Mouse (Mus musculus) hematopoietic stem cell, adult 5-6 weeks (primary cell): ENCODE data around the gene Erf. TPM values are rescaled to one million over a fixed set of nuclear protein-coding genes. Genes with fewer than 3 reads are reported as not detected.

Experiments used
- ATAC-seq, 2 experiments: fragments of 125-278 bp in 1 of 2; replicated peaks in 1 of 2; 2 replicates each; pipeline ENCODE4 v1.8.0; 2016 to 2017; ENCODE audit warnings: inconsistent platforms in 2 of 2, mild to moderate bottlenecking in 2 of 2, moderate number of reproducible peaks in 2 of 2, low read depth in 1 of 2, moderate TSS enrichment in 1 of 2; ENCODE audit not compliant: low FRiP score in 2 of 2, poor library complexity in 2 of 2, severe bottlenecking in 2 of 2, insufficient read depth in 1 of 2, low TSS enrichment in 1 of 2
- total RNA-seq: library from RNA; stranded (forward); fragments of 172-1452, 232-1000 nt; gene quantifications from 2 replicates; pipeline ENCODE4 v1.2.3, GENCODE M21; 2017

Gene Erf
- total RNA-seq, 1 experiment from 2014 or later = 14.1 TPM

DNA sequence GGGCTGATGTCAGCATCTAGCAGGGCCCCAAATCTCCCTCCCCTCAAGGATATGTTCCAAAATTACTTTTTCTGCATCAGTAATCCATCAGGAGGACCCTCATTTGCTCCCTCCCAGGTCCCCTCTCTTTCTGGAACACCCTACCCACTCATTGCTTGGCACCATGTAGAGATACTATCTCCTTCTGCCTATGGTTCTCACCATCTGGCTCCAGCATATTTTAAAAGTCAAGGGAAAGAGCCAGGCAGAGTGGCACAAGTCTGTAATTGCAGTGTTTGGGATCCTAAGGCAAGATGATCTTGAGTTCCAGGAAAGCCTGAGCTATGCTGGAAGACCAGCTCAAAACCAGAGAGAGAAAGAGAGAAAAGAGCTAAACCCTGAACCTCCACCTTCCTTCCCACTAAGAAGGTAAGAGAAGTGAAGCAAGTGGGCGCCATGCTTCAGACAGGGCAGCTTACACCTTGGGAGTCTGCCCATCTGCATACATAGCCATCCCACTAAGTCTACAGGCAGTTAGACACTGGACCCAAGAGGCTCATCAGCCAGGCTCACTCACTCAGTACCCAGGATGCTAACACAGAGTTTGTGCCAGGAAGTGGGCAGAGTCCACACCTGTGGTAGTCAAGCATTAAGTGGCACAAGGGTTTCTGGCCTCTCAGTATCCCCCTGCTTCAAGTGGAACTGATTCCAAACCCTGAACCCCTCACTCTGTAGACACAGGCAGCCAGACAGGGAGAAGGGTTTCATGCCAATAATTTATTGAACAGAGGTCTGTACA lies 22.8 kb downstream of the Erf start:
- ATAC-seq = no peak

GRCm38 (mm10) chr7:25222275-25222967 lies 28.1 kb downstream of the Erf start:
- no peak for ATAC-seq

DNA sequence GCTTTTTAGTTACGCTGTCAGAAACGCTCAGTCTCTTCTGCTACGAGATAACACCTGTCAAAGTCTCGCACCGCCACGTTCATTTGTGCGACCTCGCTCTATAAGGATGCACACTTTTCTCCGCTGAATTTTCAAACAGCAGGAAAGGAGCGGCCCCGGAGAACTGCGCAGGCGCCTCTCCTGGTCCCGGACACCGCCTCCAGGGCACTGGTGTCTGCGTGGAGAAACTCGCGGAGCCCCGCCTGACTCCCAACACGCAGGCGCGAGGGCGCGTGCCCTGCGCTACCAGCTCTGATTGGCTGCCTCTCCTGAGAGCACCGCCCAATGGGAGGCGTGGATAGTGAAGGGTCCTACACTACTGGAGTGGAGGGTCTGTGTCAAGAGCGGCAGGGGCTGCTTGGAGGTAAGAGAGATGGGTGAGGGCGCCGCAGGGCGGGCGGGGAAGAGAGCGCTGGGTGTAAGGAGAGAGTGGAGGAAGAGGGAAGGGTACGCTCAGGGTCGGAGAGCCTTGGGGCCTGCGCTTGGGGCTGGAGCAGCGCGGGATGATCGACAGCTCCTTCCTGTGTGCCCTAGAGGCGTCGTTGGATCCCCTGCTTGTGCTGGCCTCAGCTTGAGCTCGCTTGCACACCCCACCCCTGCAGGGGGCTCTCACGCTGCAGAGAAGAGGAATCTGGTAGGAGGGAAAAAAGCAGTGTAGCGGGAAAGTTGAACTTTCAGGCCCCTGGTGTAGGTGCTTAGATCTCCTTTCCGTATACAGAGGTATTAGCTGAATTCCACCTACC lies 29.3 kb downstream of the Erf start, which contains the start of gene Zfp526:
TSS of gene Zfp526 (plus strand) at position 324 of the 782 bp plus-strand sequence.
- ATAC-seq = peak; percentile 75 to 80

DNA sequence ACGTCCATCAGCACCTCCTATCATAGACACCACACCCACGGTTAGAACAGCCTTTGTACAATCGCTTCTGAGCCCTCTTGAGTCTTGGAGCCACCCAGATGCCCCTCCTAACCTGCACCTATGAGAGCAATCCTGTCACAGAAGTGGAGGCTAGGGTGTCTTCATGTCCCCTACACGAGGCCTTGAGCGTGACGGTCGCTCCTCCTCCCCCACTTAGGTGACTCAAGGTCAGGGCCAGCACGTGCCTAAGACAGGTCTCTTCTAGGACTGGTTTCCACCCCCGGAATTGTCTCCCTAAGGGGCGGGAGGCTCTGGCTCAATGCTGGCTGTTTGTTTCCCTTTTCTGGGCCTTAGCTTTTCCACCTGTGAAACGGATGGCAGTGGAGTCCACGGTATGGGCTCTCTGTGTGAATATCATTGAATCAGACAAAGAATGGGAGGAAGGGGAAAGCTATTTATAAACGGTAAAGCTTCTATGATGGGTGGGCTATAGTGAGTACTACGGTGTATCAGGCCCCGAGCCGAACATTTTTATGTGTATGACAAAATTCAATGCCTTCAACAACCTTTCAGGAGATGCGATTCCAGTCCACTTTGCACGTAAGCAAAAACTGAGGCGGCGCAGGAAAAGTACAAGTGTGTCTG lies 30.0 kb downstream of the Erf start, which contains the start of gene Dedd2:
TSS of gene Dedd2 (minus strand) at position 159 of the 645 bp plus-strand sequence.
- no peak for ATAC-seq

- ATAC-seq = peak; percentile 70 to 77
These were observed 30.7 kb downstream of the Erf start for GRCm38 (mm10) chr7:25219756-25220456.

DNA sequence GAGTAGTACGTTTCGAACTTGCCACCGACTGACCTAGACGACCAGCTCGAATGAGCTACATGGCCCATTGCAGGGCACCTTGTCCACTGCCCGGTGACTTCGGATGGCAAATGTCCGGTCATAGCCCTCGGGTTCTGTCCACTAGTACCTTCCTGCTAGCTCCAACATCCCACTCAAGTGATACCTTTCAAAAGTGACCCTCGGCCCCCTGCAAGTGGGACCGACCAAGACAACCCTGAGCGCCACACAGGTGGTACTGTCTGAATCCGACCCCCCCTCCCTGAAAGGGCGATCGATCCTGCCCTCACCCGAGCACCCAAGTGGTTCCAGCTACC lies 31.2 kb downstream of the Erf start:
- no peak for ATAC-seq

GRCm38 (mm10) chr7:25218705-25219415 lies 31.7 kb downstream of the Erf start:
- ATAC-seq = peak; percentile 26 to 29; a peak in 3 of 4 replicates

DNA sequence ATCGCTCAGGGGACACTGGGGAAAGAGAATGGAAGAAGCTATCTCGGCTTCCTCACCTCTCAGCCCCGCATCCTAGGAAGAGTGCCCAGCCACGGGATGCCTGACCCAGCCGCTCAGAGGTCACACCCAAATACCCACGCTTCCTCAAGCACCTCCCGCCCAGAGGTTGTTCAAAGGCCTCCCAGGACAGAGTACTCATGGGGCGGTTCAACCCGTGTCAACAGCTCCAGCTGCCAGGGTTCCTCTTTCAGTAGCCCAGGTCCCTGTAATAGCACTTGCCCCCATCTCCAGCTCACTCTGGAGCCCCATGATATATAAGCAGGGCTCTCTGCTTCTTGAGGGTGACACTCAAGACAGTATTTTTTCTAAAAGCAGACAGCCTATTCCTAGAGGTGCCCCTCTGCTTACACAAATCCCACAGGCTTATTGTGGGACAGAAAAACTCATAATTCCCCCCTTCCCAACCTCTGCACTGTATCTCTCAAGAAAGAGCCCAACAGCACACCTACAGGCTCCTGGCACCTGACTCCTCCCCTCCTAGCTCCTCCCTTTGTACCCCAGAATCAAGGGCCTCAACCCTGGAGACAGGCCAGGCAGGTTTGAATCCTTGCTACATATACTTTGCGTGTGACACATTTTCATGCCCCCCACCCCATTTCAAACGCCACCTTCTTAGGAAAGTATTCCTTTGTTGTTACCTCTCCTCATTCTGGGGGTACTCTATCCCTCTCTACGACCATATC lies 32.7 kb downstream of the Erf start:
- no peak; a peak in 1 of 4 replicates for ATAC-seq

DNA sequence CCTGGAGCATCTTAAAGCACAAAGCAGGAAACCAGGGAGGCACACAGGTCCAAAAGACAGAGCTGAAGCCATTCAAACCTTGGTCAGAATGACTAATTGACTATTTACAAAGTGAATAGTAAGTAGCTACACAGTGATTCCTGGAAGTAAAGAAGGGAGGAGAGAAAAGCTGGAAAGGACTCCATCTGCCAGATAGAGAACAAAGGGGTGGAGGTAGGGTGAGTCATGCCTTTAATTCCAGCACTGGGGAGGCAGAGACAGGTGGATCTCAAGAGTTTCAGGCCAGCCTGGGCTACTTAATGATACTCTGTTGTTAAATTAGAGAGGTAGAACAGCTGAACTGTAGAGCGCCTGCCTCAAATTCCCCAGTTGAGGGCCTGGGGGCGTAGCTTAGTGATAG lies 36.4 kb downstream of the Erf start:
- no peak for ATAC-seq

GRCm38 (mm10) chr7:25213099-25213498 lies 37.5 kb downstream of the Erf start:
- ATAC-seq = peak; percentile 54 to 62

- ATAC-seq = no peak
These were observed 40.1 kb downstream of the Erf start for GRCm38 (mm10) chr7:25210482-25210881.

DNA sequence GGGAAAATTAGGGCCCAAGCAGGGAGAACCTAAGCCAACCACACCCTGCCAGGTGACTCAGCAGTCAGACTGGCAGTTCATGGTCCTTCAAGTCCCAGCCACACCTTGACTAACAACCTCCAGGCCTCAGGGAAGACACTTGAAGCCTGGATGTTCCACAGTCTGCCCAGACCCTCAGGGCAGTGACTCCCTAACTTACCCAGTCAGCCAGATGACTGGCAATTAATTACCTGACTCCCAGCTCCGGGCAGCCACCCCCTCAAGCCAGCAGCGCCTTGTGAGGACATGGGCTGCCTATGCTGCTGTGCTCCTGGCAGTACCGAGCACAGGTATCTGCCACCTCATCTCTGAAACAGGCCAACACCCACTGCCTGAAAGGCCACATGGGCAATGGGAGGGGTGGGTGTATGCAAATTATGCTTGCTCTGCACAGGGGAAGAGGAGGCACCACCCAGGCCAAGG lies 41.4 kb downstream of the Erf start:
- no peak for ATAC-seq

- ATAC-seq = no peak
These were observed 44.3 kb downstream of the Erf start for GRCm38 (mm10) chr7:25206094-25206830.

DNA sequence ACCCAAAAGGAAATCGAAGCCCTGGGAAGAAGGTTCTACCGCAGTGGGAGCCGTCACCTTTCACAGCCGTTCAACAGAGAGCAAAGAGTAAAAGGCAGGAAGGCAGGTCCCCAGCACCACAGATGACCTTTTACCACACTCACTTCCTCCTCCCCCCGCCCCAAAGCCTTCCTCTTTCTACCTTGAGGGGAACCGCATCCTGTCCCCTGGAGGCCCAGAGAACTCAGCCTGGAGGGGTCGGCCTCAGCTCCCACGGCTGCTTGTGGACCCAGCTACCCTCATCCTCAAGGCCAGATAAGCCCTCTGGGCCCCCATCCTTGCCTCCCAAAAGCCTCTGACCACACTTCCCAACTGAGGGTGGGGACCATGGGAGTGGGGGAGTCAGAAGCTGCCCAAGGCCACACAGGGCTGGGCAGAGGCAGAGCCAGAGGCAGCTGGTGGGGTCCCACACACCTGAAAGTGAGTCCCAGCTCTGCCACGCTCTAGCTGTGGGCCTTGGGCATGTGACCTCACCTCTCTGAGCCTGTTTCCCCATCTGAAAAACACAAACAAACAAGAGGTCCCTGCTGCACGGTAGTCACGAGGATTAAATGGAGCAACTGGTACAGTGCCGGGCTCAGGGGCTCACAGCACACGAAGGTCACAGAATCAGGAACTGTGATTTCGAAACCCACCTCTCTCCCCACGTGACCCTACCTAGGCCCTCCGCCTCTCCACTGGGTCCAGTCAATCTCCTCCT lies 45.0 kb downstream of the Erf start:
- ATAC-seq = peak; percentile 84 to 89

- ATAC-seq = no peak
These were observed 46.9 kb downstream of the Erf start for GRCm38 (mm10) chr7:25203624-25204023.
